Mouse (Mus musculus): ENCODE results near the gene Iqschfp.

Iqschfp gene

DNA sequence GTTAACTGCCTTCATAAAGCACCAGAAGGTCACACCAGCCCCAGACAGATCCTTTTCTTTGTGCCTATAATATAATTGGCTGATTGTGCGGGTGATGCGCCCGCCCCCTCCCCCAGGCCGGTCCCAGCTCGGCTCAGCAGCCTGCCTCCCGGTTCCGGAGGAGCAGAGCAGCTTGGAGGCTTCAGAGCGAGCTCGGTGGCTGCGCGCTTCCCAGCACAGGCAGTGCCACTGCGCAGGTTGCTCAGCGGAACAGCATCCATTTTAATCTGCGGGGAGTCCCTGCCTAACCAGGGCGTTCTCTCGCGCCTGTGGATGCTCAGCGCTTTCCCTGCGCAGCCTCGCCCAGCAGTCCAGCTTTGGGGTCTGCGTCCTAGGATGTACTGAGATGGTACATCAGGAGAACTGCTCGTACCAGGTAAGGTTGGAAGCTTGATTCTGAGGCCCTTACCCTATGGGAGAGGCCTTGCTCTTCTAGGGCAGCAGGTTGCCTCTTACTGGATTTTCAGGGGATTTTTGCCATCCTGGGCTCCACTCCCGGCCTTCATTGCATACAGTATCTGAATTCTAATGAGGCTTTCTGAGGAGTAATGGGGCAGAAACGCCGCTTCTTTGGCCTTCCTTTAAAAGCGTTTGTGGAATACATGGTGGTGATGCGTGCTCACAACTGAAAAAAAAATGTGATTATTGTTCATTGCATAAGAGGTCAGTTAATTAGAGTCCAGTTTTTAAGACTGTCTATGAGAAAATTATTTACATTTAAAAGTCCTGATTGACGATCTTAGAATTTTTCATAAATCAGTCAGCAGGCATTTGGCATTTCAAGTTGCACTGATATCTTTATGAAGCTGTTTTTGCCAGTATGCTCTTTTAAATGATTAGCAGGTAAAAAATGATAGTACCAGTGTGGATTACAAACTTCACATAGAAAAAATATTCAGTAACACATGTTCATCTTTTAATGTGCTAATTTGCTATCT lies 680.5 kb downstream of the Iqschfp start:
- no peak for DNase-seq (ENCODE audit: low read depth)

DNA sequence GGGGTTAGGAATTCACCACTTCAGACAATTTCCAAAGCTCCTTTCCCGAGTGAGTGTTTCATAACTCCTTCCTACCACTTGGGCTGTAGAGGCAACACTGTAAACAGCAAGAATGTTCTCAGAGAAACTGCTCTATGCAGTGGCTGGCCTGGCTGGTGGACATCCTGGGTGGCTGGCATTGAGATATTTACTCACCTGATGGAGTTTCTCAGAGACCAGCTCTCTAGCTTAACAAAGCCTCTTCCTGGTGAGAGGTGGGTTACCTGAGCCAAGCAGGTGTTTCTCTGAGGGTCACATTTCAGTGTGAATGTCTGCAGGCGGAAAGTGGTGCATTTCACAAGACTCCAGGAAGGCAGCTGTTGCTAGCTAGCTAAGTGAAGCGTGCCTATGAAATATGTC lies 681.2 kb downstream of the Iqschfp start:
- DNase-seq (ENCODE audit: low read depth), result no peak

DNA sequence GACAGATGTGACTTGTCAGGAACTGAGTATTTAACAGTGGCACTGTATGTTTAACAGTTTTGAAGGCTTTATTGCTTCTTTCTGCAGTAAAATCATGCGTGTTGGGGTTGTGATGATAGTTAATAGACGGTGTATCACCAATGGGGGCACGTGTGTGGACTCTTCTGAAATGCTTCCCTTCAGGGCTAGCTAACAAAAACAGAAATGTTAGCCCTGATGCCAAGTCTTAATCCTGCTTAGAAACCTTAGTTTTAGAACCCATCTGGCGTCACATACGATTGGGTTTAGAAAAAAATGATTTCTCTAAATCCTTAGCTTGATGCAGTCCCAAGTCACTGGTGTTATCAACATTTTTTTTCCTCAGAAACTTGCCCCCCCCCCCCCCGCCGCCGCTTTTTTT lies 682.1 kb downstream of the Iqschfp start:
- DNase-seq (ENCODE audit: low read depth), result no peak

DNA sequence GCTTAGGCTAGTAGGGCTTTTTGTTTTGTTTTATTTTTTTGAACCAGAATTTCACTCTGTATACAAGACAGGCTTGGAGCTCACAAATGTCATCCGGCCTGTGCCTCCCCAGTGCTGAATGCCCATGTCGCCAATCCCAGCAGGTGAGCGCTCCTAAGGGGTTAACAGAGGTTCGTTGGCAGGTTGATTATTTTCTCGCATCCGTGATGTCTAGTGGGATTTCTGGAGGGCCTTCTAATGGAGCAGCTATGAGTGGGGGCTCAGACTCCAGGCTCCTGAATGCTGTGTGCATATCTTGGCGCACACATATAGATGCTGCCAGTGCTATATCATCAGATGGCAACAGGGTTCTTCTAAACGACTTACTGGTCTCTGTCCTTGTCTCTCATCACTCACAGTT lies 682.5 kb downstream of the Iqschfp start:
- DNase-seq (ENCODE audit: low read depth), result no peak

DNA sequence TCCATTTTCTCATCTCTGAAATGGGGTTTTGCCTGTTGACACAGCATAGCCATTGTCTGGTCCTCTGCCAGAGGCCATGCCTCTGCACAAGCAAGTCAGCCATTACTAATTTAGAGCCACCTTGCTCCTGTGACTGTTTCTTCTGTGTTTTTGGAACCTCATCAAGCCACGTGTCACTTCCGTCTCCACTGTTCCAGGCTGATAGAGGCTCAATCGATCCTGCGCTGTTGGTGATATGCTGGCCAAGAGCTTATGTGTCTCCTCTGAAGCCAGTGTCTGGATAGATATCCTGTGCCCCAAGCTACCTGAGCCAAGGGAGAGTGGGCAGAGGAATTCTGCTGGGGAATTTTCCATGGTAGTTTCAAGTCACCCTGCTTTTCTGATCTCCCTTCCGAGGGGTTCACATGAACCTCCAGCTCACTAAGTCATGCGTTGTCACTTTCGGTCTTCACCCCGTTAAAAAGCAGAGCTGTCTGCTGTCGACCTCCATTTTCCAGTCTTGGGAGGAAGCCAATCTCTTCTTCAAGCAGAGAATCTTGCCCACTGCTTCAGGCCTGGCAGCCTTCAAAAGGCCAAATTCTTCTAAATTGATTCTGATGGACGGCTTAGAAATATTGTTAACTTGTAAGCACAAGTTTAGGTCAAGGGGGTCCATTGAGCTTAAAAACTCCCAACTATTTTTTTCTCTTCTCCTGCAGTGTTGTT lies 683.8 kb downstream of the Iqschfp start:
- DNase-seq (ENCODE audit: low read depth), result no peak

DNA sequence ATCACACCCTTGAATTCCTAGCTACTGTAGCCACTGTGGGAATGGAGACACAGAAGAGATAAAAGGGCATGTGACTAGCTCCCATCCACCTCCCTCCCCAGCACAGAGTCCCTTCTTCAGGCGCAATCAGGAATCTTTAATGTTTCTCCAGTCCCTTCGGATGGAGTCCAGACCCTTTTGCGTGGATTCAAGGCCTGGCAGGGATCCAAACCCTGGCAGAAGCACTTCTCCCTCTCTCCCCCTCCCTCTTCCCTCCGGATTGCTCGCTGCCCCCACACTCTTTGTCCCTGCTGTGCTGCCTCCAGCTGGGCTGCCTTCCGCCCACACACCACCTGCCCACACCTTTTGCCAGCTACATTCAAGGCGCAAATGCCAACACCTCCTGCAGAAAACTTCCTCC lies 684.4 kb downstream of the Iqschfp start:
- no peak for DNase-seq (ENCODE audit: low read depth)

DNA sequence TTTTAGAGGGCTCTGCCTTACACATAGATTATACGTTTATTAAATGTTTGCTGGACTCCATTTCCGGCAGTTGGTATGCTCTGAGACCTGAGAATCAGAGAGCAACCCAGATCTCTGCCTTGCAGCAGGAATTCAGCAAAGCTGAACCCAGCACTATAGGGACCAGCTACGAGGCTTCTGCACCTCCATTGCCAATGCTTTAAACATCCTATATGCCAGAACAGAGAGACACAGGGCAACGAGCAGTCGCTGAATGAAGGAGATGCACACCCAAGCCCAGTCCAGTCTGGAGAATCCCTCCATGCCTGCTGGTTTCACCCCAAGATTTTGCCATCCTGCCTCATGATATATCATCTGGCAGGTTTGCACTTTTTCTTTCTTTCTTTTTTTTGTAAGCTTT lies 684.9 kb downstream of the Iqschfp start:
- no peak for DNase-seq (ENCODE audit: low read depth)

DNA sequence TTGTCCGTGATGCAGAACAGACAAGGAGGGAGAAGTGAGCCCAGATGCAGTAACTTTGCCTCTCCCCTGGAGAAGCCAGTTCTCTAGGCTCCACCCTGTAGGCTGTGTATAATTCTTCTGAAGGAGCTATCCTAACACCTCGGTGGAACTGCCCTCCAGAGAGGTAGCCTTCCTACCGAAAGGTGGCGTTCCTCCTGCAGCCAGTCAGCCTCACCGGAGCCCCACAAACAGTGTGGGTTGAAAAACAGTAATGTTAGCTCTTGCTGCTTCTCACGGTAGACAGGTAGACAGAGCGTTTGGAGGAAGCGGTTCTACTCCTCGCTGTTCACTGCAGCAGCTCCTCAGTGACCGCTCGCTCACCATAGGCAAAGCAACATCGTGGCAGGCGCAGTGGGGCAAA lies 689.6 kb downstream of the Iqschfp start:
- no peak for DNase-seq (ENCODE audit: low read depth)

DNA sequence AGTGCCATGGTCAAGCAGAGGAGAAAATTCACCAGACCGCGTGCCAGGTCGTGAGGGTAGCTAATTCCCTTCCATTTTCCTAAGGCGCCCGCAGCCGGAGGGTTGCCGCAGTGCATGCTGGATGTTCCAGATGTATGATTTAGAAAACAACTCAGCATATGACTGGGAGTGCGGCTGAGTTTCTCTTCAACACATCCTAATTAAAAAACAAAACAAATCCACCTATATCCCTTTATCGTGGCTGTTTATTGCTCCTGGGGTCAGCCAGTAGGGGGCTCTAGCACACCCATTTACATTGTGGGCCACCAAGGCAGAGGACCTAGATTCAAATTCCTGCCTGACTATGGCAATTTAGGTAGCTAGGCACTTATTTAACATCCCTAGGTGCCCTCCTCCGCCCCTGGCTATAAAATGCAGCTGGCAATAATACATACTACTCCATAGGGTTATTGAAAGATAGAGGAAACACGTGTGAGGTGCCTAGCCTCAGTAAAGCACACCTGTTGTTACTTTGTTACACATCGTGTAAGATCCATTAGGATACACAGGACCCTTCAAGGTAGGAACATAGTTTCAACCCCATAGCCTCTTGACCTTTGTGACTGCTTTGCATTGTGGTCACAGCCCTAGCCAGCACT lies 690.2 kb downstream of the Iqschfp start:
- no peak for DNase-seq (ENCODE audit: low read depth)

DNA sequence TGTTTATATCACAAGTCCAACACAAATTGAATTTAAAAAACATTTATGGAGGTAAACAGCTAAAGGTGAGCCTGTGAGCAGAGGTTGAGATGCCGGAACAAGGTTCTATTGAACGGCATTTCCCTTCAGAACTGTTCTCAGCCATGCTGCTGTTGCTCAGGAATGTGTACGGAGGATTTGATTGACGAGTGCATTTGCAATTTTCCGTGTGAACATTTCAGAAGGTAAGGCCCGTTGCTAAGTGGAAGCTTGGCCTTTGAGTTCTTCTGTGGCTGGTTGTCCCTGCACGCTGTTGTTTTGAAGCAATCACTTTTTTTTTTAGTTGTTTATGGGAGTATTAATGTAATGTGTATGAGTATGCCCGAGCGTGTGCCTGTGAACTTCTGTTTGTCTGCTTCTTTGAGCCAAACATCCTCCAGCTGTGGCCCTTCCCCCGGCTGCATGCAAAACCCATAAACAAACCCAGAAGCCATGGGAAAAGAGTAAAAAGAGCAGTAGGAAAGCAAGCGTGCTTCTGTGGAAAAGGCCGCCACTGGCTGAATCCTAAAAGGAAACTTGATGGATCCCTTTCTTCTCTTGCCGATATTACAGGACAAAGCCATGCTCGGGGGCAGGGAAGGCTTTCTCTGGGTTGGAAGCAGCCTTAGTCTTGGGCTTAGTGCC lies 691.1 kb downstream of the Iqschfp start:
- no peak for DNase-seq (ENCODE audit: low read depth)

DNA sequence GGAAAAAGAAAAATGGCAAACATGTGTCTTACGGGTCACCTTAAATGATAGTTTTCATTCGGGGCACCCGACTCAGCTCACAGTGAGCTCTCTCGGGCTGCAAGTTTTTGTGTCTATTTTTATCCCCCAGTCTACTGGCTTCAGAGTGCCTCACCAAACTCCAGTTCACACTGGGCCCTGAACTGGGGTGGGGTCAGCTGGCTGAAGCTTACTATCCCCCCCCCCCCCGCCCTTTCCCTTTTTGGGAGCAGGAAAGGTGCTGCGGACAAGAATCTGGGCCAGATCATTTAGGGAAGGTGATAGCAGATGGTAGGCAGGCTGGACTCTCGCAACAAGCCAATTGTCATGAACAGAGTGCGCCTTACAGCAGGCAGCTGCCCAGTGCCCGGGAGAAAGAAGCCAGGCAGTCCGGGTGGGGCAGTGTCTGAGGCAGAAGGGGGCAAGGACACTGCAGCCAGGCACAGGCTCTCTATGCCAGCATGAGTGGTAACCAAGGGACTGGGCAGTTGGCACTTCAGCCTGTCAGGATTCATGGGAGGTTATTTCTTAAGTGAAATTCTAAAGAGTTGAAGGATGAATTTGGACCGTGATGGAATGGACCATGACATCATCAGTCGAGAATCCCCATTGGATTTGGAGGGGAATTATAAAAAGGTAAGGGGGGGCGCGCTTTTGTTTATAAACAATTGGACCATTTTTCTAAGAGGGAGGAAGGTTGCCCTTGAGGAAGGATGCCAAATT lies 691.9 kb downstream of the Iqschfp start:
- no peak for DNase-seq (ENCODE audit: low read depth)

DNA sequence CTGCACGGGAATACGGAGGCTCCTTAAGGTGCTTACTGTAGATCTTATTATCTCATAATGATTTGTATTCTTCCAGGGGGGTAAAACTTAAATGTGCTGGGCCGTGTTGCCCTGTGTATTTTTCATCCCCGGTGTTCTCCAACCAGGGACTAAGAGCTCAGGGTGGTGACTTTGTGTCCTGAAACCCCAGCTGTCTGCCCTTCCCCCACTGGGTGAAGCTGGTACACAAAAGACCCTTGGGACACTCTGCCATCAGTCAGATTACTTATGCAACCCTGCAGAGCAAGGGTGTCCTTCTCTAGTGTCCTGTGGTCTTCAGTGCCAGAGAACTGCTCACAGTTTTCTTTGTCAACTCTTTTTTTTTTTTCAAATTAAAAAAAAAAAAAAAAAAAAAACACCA lies 693.2 kb downstream of the Iqschfp start:
- no peak for DNase-seq (ENCODE audit: low read depth)

DNA sequence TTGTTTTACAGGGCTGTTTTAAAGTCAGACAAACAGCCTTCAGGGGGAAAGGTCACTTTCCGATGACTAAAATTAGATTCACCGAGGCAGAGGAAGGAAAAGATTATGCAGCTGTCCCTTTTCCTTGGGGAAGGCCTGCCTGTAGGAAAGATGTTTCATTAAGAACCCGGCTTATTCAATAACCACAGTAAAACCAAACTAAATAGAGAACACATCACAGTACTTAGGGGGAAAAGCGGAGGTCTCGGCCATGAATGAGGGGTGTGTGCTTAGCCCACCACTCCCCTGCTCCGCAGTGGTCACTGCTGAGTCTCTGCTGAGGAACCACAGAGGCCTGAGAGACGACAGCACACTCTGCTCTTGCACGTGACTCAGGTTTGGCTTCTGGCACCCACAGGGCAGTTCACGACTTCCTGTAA lies 694.6 kb downstream of the Iqschfp start:
- DNase-seq (ENCODE audit: low read depth), result no peak

DNA sequence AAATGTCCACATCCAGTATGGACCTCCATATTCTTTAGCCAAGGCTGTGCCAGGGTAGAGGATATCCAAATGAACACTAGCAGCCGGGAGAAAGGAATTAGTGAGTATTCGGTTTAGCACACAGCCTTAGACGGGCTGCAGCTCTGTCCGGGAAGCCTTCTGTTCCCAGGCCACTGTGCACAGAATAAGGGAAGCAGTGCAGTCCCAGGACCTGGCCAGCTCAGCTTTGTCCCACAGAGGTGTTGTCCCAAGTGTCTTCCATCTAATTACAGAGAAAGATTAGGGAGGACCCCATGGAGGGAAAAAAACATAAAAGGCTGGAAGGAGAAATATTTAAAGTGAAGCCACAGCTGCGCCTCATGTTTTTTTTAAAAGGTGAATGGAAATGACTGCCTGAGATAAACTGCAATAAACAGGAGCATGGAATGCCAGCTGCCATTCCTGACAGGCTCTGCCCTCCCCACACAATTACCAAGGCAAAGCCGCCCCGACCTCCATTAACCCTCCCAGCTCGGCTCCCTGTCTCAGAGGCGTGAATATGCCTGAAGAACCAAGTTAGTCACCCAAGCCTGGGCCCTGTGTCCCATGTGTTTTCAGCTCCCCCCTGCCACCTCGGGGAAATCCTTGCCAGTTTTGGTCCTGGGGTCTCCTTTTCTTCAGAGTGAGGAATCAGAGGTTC lies 695.7 kb downstream of the Iqschfp start:
- no peak for DNase-seq (ENCODE audit: low read depth)

DNA sequence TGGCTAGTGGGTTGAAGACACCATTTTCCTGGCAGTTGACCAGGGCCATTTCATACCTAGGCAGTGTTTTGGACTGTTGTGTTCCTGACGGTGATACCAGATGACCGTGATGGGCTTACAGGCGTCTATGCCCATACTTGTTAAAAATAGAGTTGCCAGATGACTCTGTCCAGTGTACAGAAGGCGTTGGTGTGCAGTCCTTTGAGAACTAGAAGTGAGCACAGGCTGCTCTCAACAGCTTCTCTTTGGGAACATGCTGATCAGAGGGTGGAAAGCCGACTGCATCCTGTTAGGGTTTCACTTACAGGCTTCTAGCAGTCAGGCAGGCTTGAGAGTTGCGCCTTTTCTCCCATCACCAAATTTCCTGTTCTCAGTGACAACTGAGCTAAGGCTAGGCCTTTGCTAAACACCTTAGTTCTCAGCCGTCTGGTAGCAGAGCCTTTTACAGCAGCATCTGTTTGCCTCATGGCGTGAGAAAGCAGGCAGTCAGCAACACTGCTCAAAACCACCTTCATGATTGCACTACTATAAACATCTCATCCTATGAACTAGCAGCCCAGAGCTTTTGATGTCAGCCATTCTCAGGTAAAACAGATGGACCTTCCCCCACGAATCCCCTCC lies 697.3 kb downstream of the Iqschfp start:
- DNase-seq (ENCODE audit: low read depth), result no peak

DNA sequence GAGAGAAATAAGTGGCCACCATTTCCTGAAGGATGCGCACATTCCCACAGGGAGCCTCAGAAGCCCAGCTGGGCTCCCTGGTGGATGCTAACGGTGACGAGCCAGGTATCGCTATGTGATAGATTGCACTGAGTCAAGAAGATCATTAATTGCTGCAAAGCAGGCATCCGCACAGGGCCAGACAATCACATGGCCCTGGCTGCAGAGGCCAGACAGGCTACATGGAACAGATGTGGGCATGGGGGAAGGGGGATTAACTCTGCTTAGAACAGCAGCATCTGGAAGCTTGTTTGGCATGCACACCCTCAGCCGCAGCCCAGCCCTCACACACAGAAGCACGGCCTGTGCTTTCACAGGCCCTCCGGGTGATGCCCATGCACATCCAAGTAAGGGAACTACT lies 698.4 kb downstream of the Iqschfp start:
- DNase-seq (ENCODE audit: low read depth), result no peak

DNA sequence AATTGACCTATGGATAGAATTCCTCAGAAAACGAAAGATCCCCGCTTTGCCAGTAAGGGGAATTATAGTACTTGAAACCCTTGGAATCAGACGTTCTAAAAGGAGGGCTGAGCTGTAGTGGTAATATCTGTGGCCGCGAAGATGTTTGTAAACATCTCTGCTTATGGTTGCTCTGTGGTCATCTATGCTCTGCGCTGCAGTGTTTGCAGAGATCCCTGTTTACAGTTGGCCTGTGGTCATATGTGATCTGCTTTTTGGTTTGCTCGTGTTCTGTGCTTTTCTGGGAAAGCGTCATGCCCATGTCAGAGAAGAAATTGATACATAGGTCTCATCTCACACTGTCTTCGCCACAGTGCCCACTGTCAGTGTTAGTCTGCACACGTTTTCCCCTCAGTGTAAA lies 700.5 kb downstream of the Iqschfp start:
- no peak for DNase-seq (ENCODE audit: low read depth)

DNA sequence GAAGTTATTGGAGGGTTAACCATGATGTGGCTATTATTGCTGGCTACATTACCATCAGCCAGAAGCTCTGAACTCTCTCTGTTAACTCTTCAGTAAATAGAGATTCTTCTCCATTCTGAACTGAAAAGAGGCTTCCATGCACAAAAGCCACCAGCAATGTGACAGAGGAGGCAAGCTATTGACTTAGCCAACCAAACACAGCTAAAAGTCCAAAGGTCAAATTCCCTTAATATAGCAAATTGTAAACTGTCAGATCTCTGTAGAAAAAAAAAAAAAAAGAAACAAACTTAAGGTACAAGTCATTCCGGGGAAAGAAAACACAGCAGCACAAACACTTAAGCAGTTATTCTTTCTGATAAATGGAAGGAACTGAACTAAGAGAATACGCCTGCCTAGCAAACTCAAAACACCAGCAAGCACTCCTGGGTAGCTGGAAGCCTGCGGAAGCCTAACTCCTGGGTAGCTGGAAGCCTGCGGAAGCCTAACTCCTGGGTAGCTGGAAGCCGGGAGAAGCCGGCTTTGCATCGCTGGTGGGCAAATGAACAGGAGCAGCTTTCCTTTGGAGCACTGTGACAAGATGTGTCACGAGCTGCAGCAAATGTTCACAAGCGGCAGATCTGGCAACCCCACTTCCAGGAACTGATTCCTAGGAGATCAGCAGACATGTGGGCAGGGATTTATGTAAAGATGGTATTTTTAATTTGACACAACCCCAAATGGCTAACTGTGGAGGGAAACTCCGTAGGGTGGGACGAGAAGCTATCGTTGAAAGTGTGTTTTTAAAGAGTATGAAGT lies 701.2 kb downstream of the Iqschfp start:
- no peak for DNase-seq (ENCODE audit: low read depth)

DNA sequence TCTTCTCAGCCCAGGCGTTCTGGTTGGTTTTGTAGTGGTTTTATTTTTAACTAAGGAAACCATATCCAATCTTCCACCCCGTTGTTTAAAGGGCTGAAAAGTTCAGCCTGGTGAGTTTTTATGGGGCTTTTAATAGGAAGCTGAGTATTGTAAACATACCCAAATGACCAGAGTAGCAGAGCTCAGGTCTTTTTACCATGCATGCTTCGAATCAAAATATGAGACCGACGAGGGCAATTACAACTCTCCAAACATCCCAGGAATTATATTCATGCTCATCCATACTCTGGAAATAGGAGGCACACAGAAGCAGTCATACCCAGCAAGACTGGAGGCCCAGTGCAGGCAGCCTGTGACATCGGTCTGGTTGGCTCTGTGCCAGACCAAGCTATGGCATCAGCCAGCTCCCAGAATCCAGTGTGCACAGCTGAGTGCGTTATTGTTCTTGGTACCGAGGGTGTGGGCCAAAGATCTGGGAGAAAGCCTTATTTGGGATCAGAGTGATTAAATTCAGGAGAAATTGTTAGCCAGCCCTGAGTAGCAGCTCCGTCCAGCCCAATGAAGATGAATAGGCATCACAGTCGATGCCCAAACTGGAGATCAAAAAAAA lies 703.4 kb downstream of the Iqschfp start:
- DNase-seq (ENCODE audit: low read depth), result no peak
